Mouse (Mus musculus): ENCODE data around the gene Cpne1. TPM values are rescaled to one million over a fixed set of nuclear protein-coding genes. Genes with fewer than 3 reads are reported as not detected.

The Cpne1 gene
- polyA plus RNA-seq (2011; ENCODE audit: insufficient read depth, insufficient read length, low read depth, missing spikeins) = 34.4 and 50.7 TPM in 2 replicates

DNA sequence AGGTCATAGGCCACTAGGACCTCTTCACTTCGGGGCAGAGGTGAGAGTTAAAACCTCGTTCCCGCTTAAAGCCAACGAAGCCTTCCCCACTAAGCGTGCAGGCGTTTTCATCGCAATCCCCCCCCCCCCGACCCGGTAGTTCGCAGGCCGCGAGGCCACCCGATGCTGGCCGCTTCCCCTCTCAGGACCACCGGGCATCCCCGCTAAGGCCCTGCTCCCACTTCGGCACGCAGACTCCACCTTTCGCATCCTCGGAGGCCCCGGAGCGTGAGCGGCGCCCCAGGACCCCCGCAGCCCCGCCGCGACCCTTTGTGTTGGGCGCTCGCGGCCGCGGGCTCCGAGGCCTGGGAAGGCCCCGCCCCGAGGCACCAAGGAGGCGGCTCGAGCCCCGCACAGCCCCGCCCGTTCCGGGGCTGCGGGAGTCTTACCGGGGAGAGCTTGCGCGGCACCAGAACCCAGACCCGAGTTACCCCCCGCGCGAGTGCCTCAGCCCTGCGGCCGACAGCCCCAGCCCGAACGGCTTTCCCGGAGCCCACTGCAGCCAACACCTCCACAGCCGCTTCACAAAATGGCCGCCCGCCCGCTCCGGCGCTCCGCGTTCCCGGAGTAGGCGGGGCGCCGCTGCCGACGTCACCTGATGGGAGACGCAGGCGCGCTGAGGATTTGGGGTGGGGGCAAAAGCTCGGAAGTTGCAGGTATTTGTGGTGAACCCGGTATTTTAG lies at the start of gene Cpne1, which contains the start of gene Rbm12:
Gene Cpne1 (minus strand): TSS at position 608 of the 722 bp plus-strand sequence.
Gene Rbm12 (minus strand): TSS at position 621 of the 722 bp plus-strand sequence.
- no peaks in the 10 kb centered on the region for H3K27me3 ChIP-seq (ENCODE audit: control insufficient read depth, insufficient read depth, low read length, poor library complexity, severe bottlenecking)
- H3K27ac ChIP-seq (ENCODE audit: insufficient read depth, low read length) = peak within 1 kb of the TSS; percentile 73
- peak within 1 kb of the TSS; percentile 97 for H3K9ac ChIP-seq (ENCODE audit: low read depth, poor library complexity, severe bottlenecking)
- no peaks in the 10 kb centered on the region for H3K4me1 ChIP-seq (ENCODE audit: control insufficient read depth, insufficient read depth, low read length)
- H3K4me3 ChIP-seq (ENCODE audit: low read depth, low read length) = peak within 1 kb of the TSS; percentile 97
- TF ChIP-seq POLR2A (IDR thresholded peaks at IDR 0.05; ENCODE audit: insufficient read depth, low read length) (peak; percentile 59), EP300 (IDR thresholded peaks at IDR 0.05; ENCODE audit: insufficient read depth, low read depth, low read length) (no peak)
- peaks cover 10% of the 10 kb centered on the region for H3K9me3 ChIP-seq (replicated peaks; ENCODE audit: control insufficient read depth, insufficient read depth, low read length, poor library complexity, severe bottlenecking)
- H3K36me3 ChIP-seq (ENCODE audit: control insufficient read depth, insufficient read depth, low read length, poor library complexity, severe bottlenecking) = peaks cover 3% of the 10 kb centered on the region

DNA sequence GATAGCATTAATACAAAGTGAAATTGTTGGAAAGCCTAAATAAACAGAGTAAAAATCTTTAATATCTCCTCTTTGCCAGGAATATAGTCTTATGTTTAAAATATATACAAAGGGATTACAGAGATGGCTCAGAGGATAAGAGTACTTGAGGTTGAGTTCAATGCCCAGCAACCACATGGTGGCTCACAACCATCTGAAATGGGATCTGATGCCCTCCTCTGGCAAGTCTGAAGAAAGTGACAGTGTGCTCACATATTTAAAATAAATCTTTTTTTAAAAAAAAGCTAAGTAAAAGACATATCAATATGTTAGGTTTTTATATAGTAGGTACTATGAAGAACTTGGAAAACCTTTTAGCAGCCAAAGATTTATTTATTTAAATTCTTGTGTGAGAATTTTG lies 39.8 kb upstream of the Cpne1 start:
- Histone ChIP-seq H3K36me3 (ENCODE audit: control insufficient read depth, insufficient read depth, low read length, poor library complexity, severe bottlenecking) (peaks cover 64% of the 10 kb centered on the region), H3K4me1 (ENCODE audit: control insufficient read depth, insufficient read depth, low read length) (no peaks in the 10 kb centered on the region), H3K4me3 (ENCODE audit: low read depth, low read length) (no peak overlapping the region), H3K27ac (ENCODE audit: insufficient read depth, low read length) (no peak overlapping the region), H3K27me3 (ENCODE audit: control insufficient read depth, insufficient read depth, low read length, poor library complexity, severe bottlenecking) (no peaks in the 10 kb centered on the region), H3K9me3 (replicated peaks; ENCODE audit: control insufficient read depth, insufficient read depth, low read length, poor library complexity, severe bottlenecking) (no peaks in the 10 kb centered on the region), H3K9ac (ENCODE audit: low read depth, poor library complexity, severe bottlenecking) (no peak overlapping the region)
- TF ChIP-seq EP300 (IDR thresholded peaks at IDR 0.05; ENCODE audit: insufficient read depth, low read depth, low read length) = no peak

GRCm38 (mm10) chr2:156147316-156147915 lies 35.7 kb upstream of the Cpne1 start:
- Histone ChIP-seq H3K27ac (ENCODE audit: insufficient read depth, low read length) (no peak overlapping the region), H3K36me3 (ENCODE audit: control insufficient read depth, insufficient read depth, low read length, poor library complexity, severe bottlenecking) (peaks cover 40% of the 10 kb centered on the region), H3K4me1 (ENCODE audit: control insufficient read depth, insufficient read depth, low read length) (no peaks in the 10 kb centered on the region)

GRCm38 (mm10) chr2:156146272-156146989 lies 34.7 kb upstream of the Cpne1 start:
- no peaks in the 10 kb centered on the region for H3K27me3 ChIP-seq (ENCODE audit: control insufficient read depth, insufficient read depth, low read length, poor library complexity, severe bottlenecking)
- peaks cover 38% of the 10 kb centered on the region for H3K36me3 ChIP-seq (ENCODE audit: control insufficient read depth, insufficient read depth, low read length, poor library complexity, severe bottlenecking)

More at GRCm38 (mm10) chr2:156147316-156147915, 35.7 kb upstream of the Cpne1 start:
- no peaks in the 10 kb centered on the region for H3K9me3 ChIP-seq (replicated peaks; ENCODE audit: control insufficient read depth, insufficient read depth, low read length, poor library complexity, severe bottlenecking)
- no peaks in the 10 kb centered on the region for H3K27me3 ChIP-seq (ENCODE audit: control insufficient read depth, insufficient read depth, low read length, poor library complexity, severe bottlenecking)
- no peak overlapping the region for H3K9ac ChIP-seq (ENCODE audit: low read depth, poor library complexity, severe bottlenecking)
- TF ChIP-seq EP300 (IDR thresholded peaks at IDR 0.05; ENCODE audit: insufficient read depth, low read depth, low read length) (no peak), POLR2A (IDR thresholded peaks at IDR 0.05; ENCODE audit: insufficient read depth, low read length) (no peak), CTCF (IDR thresholded peaks at IDR 0.05; ENCODE audit: low read depth, low read length) (no peak)
- H3K4me3 ChIP-seq (ENCODE audit: low read depth, low read length) = no peak overlapping the region

DNA sequence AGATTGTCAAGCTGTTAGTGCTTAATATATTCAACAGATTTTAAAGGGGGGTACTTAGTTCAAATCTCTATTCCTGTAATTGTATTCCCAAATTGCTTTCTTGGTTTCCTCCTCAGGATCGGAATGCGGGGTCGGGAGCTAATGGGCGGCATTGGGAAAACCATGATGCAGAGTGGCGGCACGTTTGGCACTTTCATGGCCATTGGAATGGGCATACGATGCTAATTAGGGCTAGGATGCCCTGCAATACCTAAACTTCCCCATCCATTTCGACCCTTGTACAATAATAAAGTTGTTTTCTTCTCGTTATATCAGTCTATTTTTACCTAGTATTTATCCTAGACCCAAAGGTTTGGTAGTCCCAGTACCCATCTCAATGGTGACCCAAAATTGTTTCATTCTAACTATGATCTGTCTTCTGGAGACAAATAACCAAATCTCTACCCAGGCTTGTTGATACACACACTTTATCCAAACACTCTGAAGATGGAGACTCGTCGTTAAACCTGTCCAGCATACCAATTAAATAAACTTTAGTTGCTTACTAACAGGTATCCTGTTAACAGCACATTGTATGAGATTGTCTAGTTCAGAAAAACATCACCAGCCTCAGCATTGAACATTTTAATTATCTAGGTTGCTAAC lies 33.8 kb upstream of the Cpne1 start:
- H3K4me1 ChIP-seq (ENCODE audit: control insufficient read depth, insufficient read depth, low read length) = no peaks in the 10 kb centered on the region
- peaks cover 32% of the 10 kb centered on the region for H3K36me3 ChIP-seq (ENCODE audit: control insufficient read depth, insufficient read depth, low read length, poor library complexity, severe bottlenecking)
- H3K9me3 ChIP-seq (replicated peaks; ENCODE audit: control insufficient read depth, insufficient read depth, low read length, poor library complexity, severe bottlenecking) = no peaks in the 10 kb centered on the region
- H3K27me3 ChIP-seq (ENCODE audit: control insufficient read depth, insufficient read depth, low read length, poor library complexity, severe bottlenecking) = no peaks in the 10 kb centered on the region
- H3K4me3 ChIP-seq (ENCODE audit: low read depth, low read length) = no peak overlapping the region
- TF ChIP-seq EP300 (IDR thresholded peaks at IDR 0.05; ENCODE audit: insufficient read depth, low read depth, low read length) = no peak
- no peak for TF ChIP-seq CTCF (IDR thresholded peaks at IDR 0.05; ENCODE audit: low read depth, low read length)
- TF ChIP-seq POLR2A (IDR thresholded peaks at IDR 0.05; ENCODE audit: insufficient read depth, low read length) = no peak
- no peak overlapping the region for H3K9ac ChIP-seq (ENCODE audit: low read depth, poor library complexity, severe bottlenecking)
- H3K27ac ChIP-seq (ENCODE audit: insufficient read depth, low read length) = no peak overlapping the region

More at GRCm38 (mm10) chr2:156146272-156146989, 34.7 kb upstream of the Cpne1 start:
- no peak overlapping the region for H3K9ac ChIP-seq (ENCODE audit: low read depth, poor library complexity, severe bottlenecking)
- no peaks in the 10 kb centered on the region for H3K4me1 ChIP-seq (ENCODE audit: control insufficient read depth, insufficient read depth, low read length)
- no peak overlapping the region for H3K4me3 ChIP-seq (ENCODE audit: low read depth, low read length)
- H3K27ac ChIP-seq (ENCODE audit: insufficient read depth, low read length) = no peak overlapping the region; the same call in 1 of the 2 replicates
- TF ChIP-seq POLR2A (IDR thresholded peaks at IDR 0.05; ENCODE audit: insufficient read depth, low read length) = no peak
- no peak for TF ChIP-seq CTCF (IDR thresholded peaks at IDR 0.05; ENCODE audit: low read depth, low read length)
- no peak for TF ChIP-seq EP300 (IDR thresholded peaks at IDR 0.05; ENCODE audit: insufficient read depth, low read depth, low read length)
- H3K9me3 ChIP-seq (replicated peaks; ENCODE audit: control insufficient read depth, insufficient read depth, low read length, poor library complexity, severe bottlenecking) = no peaks in the 10 kb centered on the region

Measured in ES-Bruce4 (cell line).